Mouse (Mus musculus): ENCODE measurements around the gene Ephx4. TPM values are rescaled to one million over a fixed set of nuclear protein-coding genes. Genes with fewer than 3 reads are reported as not detected.

The Ephx4 gene
- polyA plus RNA-seq, 1 experiment from 2014 or later, result 1.1 TPM

DNA sequence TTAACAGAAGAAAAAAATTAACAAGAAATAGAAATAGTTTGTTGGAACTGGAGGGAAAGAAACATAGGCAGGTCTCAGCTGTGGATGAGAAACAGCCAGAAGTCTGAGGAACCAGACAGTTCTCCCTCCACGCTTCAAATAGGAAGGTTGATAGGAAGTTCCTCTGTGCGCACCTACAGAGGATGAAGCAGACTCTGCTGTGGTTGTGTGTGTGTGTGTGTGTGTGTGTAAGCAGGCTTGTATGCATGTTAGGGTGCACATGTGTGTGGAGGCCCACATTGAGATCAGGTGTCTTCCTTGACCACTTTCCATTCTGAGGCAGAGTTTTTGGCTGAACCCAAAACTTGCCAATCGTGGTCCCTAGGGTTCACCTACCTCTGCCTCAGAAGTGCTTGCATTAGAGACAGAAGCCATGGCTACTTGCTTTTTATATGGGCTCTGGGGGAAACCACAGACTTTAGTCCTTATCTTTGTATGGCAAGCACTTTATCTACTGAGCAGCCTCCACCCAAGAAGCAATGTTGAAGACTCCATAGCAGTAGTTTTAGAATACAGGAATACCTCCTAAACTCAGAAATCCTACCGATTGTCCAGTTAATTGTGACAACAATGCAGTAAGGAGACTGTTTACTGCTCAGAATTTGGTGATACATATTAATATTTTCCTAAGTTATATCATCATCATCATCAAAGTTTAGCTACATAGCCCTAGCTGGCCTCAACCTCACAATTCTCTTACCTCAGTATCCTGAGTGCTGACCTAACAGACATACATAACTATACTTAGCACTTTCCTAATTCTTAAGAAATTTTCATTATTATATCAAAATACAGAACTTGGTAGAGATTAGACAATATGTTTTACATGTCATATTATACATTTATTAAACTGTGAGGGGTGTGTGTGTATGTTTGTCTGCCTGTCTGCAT is 59.9 kb downstream of the Ephx4 start:
- Histone ChIP-seq H3K4me1 (replicated peaks; ENCODE audit: control insufficient read depth, insufficient read depth, low read length) (no peaks in the 10 kb centered on the region), H3K4me3 (ENCODE audit: low read depth, low read length) (no peak overlapping the region), H3K27me3 (ENCODE audit: control insufficient read depth, insufficient read depth, low read length) (no peaks in the 10 kb centered on the region), H3K4me2 (ENCODE audit: low read depth, low read length, severe bottlenecking) (no peak overlapping the region), H3K36me3 (ENCODE audit: control insufficient read depth, insufficient read depth, low read length) (no peaks in the 10 kb centered on the region), H3K9me3 (ENCODE audit: control insufficient read depth, low read length) (no peaks in the 10 kb centered on the region), H3K9ac (ENCODE audit: low read length) (no peak overlapping the region), H3K27ac (ENCODE audit: low read depth, low read length) (no peak overlapping the region)
- DNase-seq (ENCODE audit: low spot score), result no peak
- WGBS, result 94% methylated on average over 4 of the region's 4 CpGs
- no peak for ATAC-seq (replicated peaks; ENCODE audit: low FRiP score)

DNA sequence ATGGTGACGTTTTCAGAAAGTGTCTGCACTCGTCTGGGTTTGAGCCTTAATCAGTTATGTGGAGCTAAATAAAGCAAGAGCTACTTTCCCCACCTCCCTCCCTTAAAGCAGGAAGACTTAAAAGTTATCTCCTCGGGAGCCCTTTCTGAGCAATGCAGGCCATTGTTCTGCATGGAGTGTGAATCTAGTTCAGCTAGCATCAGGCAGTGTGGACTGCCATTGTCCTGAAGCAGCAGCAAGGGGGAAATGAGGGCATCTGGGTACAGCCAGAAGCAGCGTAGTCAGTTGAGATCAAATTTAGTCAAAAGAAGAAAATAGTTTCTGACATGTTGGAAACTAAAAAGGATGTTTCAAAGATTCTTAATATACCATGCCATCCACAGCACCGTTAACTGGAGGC is 64.0 kb downstream of the Ephx4 start:
- Histone ChIP-seq H3K4me2 (ENCODE audit: low read depth, low read length, severe bottlenecking) (no peak overlapping the region), H3K4me1 (replicated peaks; ENCODE audit: control insufficient read depth, insufficient read depth, low read length) (no peaks in the 10 kb centered on the region), H3K27ac (ENCODE audit: low read depth, low read length) (no peak overlapping the region), H3K9ac (ENCODE audit: low read length) (no peak overlapping the region), H3K9me3 (ENCODE audit: control insufficient read depth, low read length) (no peaks in the 10 kb centered on the region), H3K36me3 (ENCODE audit: control insufficient read depth, insufficient read depth, low read length) (no peaks in the 10 kb centered on the region), H3K4me3 (ENCODE audit: low read depth, low read length) (no peak overlapping the region), H3K27me3 (ENCODE audit: control insufficient read depth, insufficient read depth, low read length) (no peaks in the 10 kb centered on the region)
- ATAC-seq (replicated peaks; ENCODE audit: low FRiP score) (no peak), DNase-seq (ENCODE audit: low spot score) (no peak)
- WGBS, result 29% methylated on average over 5 of the region's 5 CpGs

GRCm38 (mm10) chr5:107467098-107467497 is 64.6 kb downstream of the Ephx4 start:
- H3K4me1 ChIP-seq (replicated peaks; ENCODE audit: control insufficient read depth, insufficient read depth, low read length), result no peaks in the 10 kb centered on the region
- no peak overlapping the region for H3K4me2 ChIP-seq (ENCODE audit: low read depth, low read length, severe bottlenecking)
- no peak overlapping the region for H3K27ac ChIP-seq (ENCODE audit: low read depth, low read length)
- no peaks in the 10 kb centered on the region for H3K36me3 ChIP-seq (ENCODE audit: control insufficient read depth, insufficient read depth, low read length)
- H3K9ac ChIP-seq (ENCODE audit: low read length), result no peak overlapping the region
- DNase-seq (ENCODE audit: low spot score), result no peak
- H3K4me3 ChIP-seq (ENCODE audit: low read depth, low read length), result no peak overlapping the region
- H3K27me3 ChIP-seq (ENCODE audit: control insufficient read depth, insufficient read depth, low read length), result no peaks in the 10 kb centered on the region
- ATAC-seq (replicated peaks; ENCODE audit: low FRiP score), result no peak
- 76% methylated on average over 4 of the region's 4 CpGs for WGBS
- H3K9me3 ChIP-seq (ENCODE audit: control insufficient read depth, low read length), result no peaks in the 10 kb centered on the region

- no peak overlapping the region; the same call in 1 of the 2 replicates for H3K9ac ChIP-seq (ENCODE audit: low read length)
- DNase-seq (ENCODE audit: low spot score) (no peak), ATAC-seq (replicated peaks; ENCODE audit: low FRiP score) (no peak)
- H3K9me3 ChIP-seq (ENCODE audit: control insufficient read depth, low read length), result no peaks in the 10 kb centered on the region
- H3K4me3 ChIP-seq (ENCODE audit: low read depth, low read length), result no peak overlapping the region
- H3K4me2 ChIP-seq (ENCODE audit: low read depth, low read length, severe bottlenecking), result no peak overlapping the region
- 84% methylated on average over 10 of the region's 10 CpGs for WGBS
- no peaks in the 10 kb centered on the region for H3K4me1 ChIP-seq (replicated peaks; ENCODE audit: control insufficient read depth, insufficient read depth, low read length)
- no peak overlapping the region for H3K27ac ChIP-seq (ENCODE audit: low read depth, low read length)
- H3K36me3 ChIP-seq (ENCODE audit: control insufficient read depth, insufficient read depth, low read length), result no peaks in the 10 kb centered on the region
- no peaks in the 10 kb centered on the region for H3K27me3 ChIP-seq (ENCODE audit: control insufficient read depth, insufficient read depth, low read length)
Measured at GRCm38 (mm10) chr5:107470600-107471329, 68.2 kb downstream of the Ephx4 start.

Other genes with a start within 250 kb of the Ephx4 start
- gene Tgfbr3, start 113.1 kb upstream of the Ephx4 start, polyA plus RNA-seq (2014; fragmentation: Nextera tagmentation; extraction: Ambion mirVana), result 6.9 and 7.6 TPM in 2 replicates
- gene Brdt, start 71.6 kb upstream of the Ephx4 start, polyA plus RNA-seq (2014; fragmentation: Nextera tagmentation; extraction: Ambion mirVana), result 1.1 and 1.2 TPM in 2 replicates
- gene Lpcat2b, start 28.8 kb downstream of the Ephx4 start, polyA plus RNA-seq (2014; fragmentation: Nextera tagmentation; extraction: Ambion mirVana), result not detected in 2 replicates
- 9.4 and 10.0 TPM in 2 replicates for gene Btbd8, start 35.3 kb downstream of the Ephx4 start, polyA plus RNA-seq (2014; fragmentation: Nextera tagmentation; extraction: Ambion mirVana)
- 0.48 and 0.63 TPM in 2 replicates for gene Gm42669, start 104.9 kb downstream of the Ephx4 start, polyA plus RNA-seq (2014; fragmentation: Nextera tagmentation; extraction: Ambion mirVana)
- 0.16 TPM in 1 of 2 replicates, not detected in the other for gene 1700028K03Rik, start 132.0 kb downstream of the Ephx4 start, polyA plus RNA-seq (2014; fragmentation: Nextera tagmentation; extraction: Ambion mirVana)
- 16.6 and 21.1 TPM in 2 replicates for gene Rpap2, start 194.6 kb downstream of the Ephx4 start, polyA plus RNA-seq (2014; fragmentation: Nextera tagmentation; extraction: Ambion mirVana)
- 30.2 and 34.2 TPM in 2 replicates for gene Glmn, start 195.2 kb downstream of the Ephx4 start, polyA plus RNA-seq (2014; fragmentation: Nextera tagmentation; extraction: Ambion mirVana)